Mouse (Mus musculus): ENCODE results near the gene Sec14l1.

The Sec14l1 gene

GRCm38 (mm10) chr11:117148893-117149685, 34.1 kb downstream of the Sec14l1 start:
- in situ Hi-C loops (cut with MboI; ENCODE audit: low sequenced_read_pairs): no loop called here

GRCm38 (mm10) chr11:117150467-117150966, 35.5 kb downstream of the Sec14l1 start:
- in situ Hi-C loops (cut with MboI; ENCODE audit: low sequenced_read_pairs): no loop called here

- in situ Hi-C loops (cut with MboI; ENCODE audit: low sequenced_read_pairs): no loop called here
These were observed 36.5 kb downstream of the Sec14l1 start for GRCm38 (mm10) chr11:117151461-117151860.

- in situ Hi-C loops (cut with MboI; ENCODE audit: low sequenced_read_pairs): no loop called here
These were observed 37.6 kb downstream of the Sec14l1 start for GRCm38 (mm10) chr11:117152541-117152940.

GRCm38 (mm10) chr11:117153553-117153952, 38.6 kb downstream of the Sec14l1 start:
- in situ Hi-C loops (cut with MboI; ENCODE audit: low sequenced_read_pairs): no loop called here

- in situ Hi-C loops (cut with MboI; ENCODE audit: low sequenced_read_pairs): no loop called here
These were observed 39.3 kb downstream of the Sec14l1 start for GRCm38 (mm10) chr11:117154088-117154815.

GRCm38 (mm10) chr11:117156725-117157124, 41.8 kb downstream of the Sec14l1 start:
- in situ Hi-C loops (cut with MboI; ENCODE audit: low sequenced_read_pairs): no loop called here

GRCm38 (mm10) chr11:117158343-117158742, 43.4 kb downstream of the Sec14l1 start:
- in situ Hi-C loops (cut with MboI; ENCODE audit: low sequenced_read_pairs): no loop called here

GRCm38 (mm10) chr11:117159257-117159945, 44.4 kb downstream of the Sec14l1 start:
- in situ Hi-C loops (cut with MboI; ENCODE audit: low sequenced_read_pairs): no loop called here

- in situ Hi-C loops (cut with MboI; ENCODE audit: low sequenced_read_pairs): no loop called here
These were observed 45.0 kb downstream of the Sec14l1 start for GRCm38 (mm10) chr11:117159946-117160307.

GRCm38 (mm10) chr11:117160791-117161190, 45.8 kb downstream of the Sec14l1 start:
- in situ Hi-C loops (cut with MboI; ENCODE audit: low sequenced_read_pairs): no loop called here

GRCm38 (mm10) chr11:117161574-117161973, 46.6 kb downstream of the Sec14l1 start:
- in situ Hi-C loops (cut with MboI; ENCODE audit: low sequenced_read_pairs): no loop called here

GRCm38 (mm10) chr11:117163098-117163497, 48.1 kb downstream of the Sec14l1 start:
- in situ Hi-C loops (cut with MboI; ENCODE audit: low sequenced_read_pairs): no loop called here

GRCm38 (mm10) chr11:117163771-117164170, 48.8 kb downstream of the Sec14l1 start:
- in situ Hi-C loops (cut with MboI; ENCODE audit: low sequenced_read_pairs): no loop called here

GRCm38 (mm10) chr11:117168278-117169087, 53.5 kb downstream of the Sec14l1 start:
- in situ Hi-C loops (cut with MboI; ENCODE audit: low sequenced_read_pairs): no loop called here

- in situ Hi-C loops (cut with MboI; ENCODE audit: low sequenced_read_pairs): no loop called here
These were observed 54.2 kb downstream of the Sec14l1 start for GRCm38 (mm10) chr11:117169088-117169635.

GRCm38 (mm10) chr11:117169801-117170565, 55.0 kb downstream of the Sec14l1 start:
- in situ Hi-C loops (cut with MboI; ENCODE audit: low sequenced_read_pairs): no loop called here

GRCm38 (mm10) chr11:117174098-117174892, 59.3 kb downstream of the Sec14l1 start:
- in situ Hi-C loops (cut with MboI; ENCODE audit: low sequenced_read_pairs): no loop called here

- in situ Hi-C loops (cut with MboI; ENCODE audit: low sequenced_read_pairs): loop anchor here (5.0 to 25.0 kb wide), 2 partner anchors 93 to 288 kb away; no protein-coding TSS in a partner anchor
These were observed 60.0 kb downstream of the Sec14l1 start for GRCm38 (mm10) chr11:117174924-117175323.
